Mouse (Mus musculus) forelimb bud, embryonic 11.5 days (tissue): ENCODE data around the gene Rbm4b.

Experiments
- DNase-seq: peaks from one replicate; pipeline ENCODE4 v3.0.0-alpha.2; 2012; ENCODE audit warnings: low read depth, low spot score

Gene Rbm4b

DNA sequence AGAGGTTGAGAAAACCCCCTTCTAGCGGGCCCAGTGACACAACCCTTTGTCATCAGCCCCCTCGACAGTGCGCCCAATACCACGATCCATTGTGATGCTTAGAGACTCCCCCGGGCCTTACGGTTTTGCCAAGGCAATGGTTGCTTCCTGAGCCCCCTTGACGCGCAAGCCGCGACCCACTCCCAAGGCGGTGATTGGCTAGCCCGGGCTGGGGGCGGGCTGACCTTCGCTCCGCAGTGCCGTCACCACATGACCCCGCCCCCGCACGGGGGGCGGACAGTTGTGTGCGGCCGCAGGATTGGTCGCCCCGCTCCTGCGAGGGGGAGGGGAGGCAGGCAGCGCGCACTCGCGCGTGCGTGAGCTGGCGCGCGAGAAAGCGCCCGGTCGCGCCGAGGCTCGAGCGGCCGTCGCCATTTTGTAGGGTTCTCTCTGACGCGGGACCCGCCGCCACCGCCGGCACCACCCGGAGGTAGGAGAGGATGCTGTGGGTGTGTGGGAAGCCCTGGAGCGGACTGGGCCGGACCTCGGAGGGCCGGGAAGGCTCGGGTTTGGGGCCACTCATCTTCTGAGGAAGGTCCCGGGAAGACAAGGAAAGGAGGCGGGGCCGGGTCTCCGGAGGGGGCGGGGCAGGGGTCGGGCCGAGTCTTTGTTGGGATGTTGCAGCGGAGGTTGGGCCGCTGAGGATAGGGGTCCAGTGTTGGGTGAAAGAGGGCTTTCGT is at the start of gene Rbm4b:
Gene Rbm4b, plus strand, starts transcription at position 305 of the 719 bp plus-strand sequence.
- peak; percentile 99 for DNase-seq

DNA sequence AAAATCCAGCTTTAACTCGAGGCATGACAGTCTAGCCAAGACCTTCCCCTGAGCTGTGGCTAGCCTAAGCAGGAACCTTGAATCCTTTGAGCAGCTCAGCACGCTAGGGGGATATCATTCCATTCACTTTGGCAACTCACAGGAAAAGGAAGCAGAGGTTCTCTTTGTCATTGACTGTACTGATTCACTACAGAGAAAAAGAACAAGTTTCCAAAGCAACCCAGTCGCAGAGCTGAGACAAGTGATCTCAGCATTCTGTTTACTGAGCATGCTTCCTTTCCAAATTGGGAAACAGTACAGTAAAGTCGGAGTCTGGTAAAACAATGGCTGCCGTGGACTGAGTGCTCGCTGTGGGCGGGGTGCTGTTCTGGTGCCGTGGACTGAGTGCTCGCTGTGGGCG is 47.5 kb upstream of the Rbm4b start:
- no peak for DNase-seq

DNA sequence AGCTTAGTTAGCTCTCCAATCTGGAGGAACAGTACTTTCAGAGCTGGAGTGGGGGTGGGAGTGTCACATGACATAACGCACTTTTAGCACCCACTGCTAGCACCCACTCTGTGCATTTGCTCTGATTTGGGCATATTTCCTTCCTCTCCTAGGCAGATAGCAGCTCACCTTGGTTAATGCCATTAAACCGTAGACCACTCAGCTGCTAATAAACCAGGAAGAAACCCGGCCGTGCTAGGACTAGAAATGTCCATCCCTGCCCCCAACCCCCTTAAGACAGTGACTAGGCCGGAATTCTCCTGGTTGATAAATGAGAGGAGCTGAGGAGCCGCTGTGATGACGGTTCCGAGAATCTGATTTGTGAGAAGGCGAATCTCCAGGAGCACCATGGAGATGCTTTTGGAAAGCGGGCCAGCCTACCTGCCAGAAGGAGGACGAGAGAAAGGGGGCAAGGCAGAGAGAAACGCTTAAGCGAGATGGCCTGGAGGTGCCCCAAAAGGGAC is 45.1 kb upstream of the Rbm4b start, which contains the start of gene Sptbn2:
Gene Sptbn2, plus strand, starts transcription at position 70 of the 503 bp plus-strand sequence.
- DNase-seq = no peak

DNA sequence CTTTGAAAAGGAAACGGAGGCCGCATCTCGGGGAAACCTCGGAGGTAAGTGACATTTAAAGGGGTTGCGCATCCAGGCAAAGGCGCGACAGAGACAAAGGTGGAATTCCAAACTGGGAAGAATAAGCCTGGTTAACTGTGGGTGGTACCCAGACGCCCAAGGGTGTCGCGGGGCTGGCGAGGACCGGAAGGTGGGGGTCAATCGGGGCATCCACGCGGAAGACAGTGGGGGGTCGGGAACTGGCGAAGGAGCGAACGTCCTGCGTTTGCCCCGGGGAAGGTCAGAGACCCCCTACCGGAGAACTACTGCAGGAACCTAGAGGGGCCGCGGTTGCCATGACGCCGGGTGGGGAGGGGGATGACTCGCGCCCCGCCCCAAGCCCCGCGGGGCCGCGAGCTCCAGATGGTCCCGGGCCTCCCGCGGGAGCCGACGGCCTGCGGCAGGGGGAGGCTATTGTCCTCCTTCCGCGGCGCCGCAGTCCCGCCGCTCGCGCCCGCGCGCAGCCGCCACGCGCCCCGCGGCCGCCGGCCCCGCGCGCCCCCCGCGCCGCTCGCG is 44.6 kb upstream of the Rbm4b start:
- DNase-seq = peak; percentile 44

DNA sequence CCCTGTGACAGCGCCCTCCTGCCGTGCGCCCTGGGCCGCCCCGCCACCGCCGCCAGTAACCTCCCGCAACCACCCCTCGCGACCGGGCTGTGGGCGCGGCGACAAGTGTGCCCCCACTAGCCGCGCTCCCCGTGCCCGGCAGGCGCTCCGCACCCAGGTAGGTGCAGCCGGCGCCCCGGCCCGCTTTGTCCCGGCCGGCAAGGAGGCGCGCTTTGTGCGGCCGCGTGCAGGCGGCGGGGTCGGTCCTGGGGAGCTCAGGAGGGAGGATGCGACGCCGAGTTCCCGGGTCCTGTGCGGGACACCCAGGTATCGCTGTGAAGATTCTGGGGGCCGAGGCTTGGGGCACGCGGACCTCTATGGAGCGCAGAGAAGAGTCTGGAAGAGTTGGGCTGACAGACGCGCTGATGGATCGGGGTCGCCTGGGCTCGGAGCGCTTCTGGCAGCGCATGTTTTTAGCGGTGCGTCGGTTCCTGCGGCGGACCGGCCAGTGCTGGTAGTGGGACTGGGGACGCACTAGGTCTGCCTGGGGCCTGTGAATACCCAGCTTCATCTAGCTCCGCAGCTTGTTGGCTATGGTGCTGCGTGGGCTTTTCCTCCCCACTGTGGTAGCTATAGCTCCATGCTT is 44.0 kb upstream of the Rbm4b start:
- no peak for DNase-seq

DNA sequence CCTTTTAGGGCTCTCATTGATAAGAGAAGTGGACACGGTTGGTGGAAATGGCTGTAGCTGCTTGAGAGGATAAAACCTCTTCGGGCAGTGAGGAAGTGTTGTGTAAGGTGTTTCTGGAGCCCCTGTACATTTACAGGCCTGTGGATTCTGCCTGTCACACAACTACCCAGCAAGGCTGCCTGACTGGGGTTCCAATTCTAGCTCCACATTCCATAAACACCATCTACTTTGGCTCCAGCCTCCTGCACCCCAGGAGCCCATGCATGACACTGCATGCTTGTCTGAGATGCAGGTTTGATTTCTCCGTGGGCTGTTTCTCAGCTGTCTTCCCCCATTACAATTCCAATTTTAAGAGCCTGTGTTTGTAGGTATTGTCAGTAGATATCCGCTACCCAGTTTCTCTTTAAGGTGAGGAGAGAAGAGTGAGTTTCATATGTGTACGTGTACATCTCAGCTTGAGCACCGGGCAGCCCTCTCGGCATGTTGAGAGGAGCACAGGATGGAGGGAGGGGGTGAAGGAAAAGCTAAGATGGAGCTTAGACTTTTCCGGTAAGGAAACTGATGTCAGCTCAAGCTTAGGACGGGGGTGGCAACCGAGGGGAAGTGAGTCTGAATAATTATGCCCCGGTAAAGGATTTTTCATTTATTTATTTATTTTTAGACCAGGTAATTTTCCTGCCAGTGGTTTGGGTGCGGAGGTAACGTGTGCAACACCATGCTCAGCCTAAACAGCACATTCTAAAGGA is 43.3 kb upstream of the Rbm4b start:
- no peak for DNase-seq

DNA sequence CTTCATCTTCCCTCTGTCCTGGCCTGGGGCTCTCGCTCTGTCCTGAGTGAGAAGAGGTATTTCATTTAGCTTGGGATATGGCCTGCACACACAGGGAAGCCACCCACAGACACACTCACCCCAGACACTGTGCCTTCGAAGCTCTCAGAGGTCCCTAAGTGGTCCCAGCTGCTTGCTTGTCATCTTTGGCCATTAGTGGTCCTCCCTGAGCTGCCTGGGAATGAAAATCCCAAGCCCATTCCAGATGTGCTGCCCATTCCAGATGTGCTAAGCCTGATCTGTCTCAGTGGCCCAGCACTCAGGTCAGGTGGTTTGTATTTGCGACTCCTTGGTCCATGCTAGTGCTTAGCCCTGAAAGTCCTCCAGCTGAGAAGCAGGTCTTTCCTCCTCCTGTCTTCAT is 42.4 kb upstream of the Rbm4b start:
- DNase-seq = no peak

DNA sequence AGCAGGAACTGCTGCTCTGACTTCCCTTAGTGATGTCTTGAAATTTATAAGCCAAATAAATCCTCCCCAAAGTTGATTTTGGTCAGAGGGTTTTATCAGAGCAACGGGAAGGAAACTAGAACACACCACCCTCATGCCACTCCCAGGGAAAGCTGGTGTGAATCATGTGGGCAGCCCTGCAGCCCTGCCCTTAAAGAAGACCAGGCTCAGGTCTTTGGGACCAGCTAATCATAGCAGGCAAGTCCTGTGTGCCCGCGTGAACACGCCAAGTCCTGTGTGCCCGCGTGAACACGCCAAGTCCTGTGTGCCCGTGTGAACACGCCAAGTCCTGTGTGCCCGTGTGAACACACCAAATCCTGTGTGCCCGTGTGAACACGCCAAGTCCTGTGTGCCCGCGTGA is 39.5 kb upstream of the Rbm4b start:
- DNase-seq = no peak

DNA sequence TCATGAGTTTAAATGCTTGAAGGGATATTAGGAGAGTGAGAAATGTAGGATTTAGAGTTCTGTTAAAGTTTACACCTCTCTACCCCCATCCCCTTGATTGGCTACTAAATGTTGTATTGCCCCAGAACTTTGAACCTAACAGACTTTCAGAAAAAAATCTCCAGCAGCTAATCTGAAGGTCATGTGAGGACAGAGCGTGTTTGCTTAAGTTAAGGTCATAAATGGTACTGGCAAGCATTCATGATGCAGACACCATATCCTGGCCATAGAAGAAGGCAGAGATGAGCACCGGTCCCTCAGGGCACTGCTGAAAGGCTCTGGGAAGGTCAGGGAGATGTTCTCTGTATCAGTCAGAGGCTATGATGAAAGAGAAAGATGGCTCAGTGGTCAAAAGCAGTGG is 39.0 kb upstream of the Rbm4b start:
- DNase-seq = no peak

DNA sequence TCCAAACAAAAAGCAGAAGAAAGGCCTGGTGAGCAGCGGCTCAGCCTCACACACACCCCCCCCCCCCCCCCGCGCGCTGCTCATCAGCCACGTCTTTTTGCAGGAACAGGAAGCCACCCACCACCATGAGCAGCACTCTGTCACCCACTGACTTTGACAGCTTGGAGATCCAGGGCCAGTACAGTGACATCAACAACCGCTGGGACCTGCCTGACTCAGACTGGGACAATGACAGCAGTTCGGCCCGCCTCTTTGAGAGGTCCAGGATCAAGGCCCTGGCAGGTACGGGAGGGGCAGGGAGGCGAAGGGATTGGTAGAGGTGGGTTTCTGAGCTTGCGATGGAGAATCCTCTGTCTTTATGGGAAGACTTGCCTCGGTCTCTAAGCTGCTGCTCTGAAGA is 37.6 kb upstream of the Rbm4b start:
- no peak for DNase-seq

DNA sequence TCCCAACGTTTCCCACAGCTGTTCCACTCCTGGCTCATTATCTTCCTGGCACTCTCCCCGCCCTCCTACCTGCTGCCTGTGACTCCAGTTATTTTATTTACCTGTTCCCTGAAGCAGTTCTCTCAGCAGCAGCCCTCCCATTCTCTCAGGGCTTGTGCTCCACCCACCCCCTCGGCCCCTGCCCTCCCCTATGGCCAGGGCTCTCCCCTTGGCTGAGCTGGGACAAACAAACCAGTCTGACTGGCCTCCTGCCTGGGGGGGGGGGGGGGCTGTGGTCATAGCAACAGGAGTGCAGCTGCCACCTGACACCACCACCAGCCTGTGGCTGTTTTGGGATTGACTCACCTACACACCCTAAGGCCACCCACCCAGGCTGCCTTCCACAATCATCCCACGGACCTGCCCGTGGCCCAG is 36.9 kb upstream of the Rbm4b start:
- DNase-seq = no peak

DNA sequence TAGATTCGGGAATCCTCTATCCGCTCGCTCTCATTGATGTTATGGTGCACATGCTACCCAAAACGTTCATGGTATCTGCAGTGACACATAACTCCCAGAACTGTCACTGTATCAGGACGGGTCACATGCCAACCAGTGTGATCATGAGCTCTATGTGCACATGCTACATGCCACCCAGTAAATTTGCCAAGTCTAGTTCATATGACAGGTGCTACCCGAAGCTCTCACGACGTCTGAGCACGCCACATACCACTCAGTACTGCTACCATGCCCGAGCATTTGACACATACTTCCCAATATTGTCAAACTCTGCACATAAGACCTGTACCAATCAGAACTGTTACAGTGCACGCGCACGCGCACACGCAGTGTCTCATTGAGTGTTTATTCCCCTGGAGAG is 36.2 kb upstream of the Rbm4b start:
- DNase-seq = no peak

DNA sequence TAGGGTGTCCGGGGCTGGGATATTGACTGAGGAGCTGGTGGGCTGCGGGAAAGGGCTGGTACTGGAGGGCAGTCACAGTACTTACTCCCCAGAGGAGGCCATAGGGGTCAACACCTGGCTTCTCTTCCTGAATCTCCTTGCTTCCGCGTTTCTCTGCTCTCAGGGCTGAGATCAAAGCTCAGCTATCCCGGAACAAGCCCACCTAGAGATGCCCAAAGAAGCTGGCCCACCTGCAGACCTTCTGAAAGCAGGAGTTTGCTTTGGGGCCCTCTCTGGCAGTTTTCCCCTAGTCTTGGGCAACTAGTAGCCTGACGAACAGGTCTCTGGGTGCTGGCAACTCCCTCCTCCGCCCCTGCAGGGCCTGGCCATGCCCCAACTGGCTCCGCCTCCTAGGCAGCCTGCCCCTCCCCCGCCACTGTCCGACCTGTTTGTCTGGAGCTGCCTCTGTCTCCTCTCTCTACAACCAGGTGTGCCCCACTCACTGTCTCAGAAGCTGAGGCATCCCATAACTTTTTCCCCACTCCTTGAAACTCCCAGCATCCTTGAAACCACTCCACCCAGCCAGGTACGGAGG is 35.5 kb upstream of the Rbm4b start:
- DNase-seq = no peak

DNA sequence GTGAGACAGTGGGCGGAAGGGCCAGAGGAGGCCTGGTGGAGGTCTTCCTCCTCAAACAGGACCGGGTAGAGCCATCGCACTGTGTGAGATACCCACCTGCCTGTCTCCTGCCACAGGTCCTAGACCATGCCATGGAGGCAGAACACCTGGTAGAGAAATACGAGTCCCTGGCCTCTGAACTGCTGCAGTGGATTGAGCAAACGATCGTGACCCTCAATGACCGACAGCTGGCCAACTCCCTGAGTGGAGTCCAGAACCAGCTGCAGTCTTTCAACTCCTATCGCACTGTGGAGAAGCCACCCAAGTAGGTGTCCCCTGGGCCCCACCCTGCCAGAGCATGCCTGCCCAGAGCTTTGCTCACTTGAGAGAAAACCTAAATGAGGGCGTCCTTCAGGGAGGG is 27.1 kb upstream of the Rbm4b start:
- DNase-seq = no peak

DNA sequence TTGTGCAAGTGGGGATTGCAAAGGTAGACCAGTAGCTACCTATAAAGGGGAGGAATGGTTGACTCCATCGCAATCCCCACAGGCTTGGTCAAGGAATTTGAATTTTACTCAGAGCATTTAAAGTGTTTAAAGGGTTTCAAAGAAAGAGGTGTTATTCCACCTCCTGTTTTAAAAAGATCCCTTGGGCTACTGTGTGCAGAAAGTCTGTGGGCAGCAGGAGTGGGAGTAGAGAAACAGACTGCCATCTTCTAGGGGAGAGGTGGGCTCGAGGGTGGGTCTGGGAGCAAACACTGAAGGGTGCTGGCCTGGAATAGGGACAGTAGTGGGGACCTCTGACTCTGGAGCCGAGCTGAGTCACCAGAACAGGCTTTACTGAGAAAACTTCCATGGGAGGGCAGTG is 23.2 kb upstream of the Rbm4b start:
- no peak for DNase-seq

DNA sequence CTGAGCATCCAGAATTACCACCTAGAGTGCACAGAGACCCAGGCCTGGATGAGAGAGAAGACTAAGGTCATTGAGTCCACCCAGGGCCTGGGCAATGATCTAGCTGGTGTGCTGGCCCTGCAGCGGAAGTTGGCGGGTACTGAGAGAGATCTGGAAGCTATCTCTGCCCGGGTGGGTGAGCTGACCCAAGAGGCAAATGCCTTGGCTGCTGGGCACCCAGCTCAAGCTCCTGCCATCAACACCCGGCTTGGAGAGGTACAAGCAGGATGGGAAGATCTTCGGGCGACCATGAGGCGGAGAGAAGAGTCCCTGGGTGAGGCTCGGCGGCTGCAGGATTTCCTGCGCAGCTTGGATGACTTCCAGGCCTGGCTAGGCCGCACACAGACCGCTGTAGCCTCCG is 18.4 kb upstream of the Rbm4b start:
- DNase-seq = no peak

DNA sequence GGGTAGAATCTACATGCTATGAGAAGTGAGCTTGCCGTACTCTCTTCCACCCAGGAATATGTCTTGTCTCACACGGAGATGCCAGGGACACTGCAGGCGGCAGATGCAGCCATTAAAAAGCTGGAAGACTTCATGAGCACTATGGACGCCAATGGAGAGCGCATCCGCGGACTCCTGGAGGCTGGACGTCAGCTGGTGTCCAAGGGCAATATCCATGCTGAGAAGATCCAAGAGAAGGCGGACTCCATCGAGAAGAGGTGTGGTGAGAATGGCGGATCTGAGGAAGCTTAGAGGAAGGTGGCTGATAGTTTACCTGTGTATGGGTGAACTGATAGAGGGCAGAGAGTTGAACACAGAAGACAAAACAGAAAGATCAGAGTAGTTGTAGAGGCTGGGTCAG is 17.2 kb upstream of the Rbm4b start:
- DNase-seq = no peak

DNA sequence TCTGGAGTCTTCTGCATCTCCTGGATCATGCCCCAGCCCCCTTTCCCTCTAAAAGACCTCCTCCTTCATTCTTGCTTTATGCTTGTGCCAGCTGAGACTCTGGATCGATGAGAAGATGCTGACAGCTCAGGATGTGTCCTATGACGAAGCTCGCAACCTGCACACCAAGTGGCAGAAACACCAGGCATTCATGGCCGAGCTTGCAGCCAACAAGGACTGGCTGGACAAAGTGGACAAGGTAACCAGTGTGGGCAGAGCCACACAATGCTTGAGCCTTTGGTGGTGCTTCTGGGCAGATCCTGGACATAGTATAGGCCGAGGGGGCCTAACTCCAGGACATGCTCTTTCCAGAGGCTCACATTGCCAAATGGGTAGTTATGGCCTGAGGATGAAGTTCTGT is 16.5 kb upstream of the Rbm4b start:
- no peak for DNase-seq

DNA sequence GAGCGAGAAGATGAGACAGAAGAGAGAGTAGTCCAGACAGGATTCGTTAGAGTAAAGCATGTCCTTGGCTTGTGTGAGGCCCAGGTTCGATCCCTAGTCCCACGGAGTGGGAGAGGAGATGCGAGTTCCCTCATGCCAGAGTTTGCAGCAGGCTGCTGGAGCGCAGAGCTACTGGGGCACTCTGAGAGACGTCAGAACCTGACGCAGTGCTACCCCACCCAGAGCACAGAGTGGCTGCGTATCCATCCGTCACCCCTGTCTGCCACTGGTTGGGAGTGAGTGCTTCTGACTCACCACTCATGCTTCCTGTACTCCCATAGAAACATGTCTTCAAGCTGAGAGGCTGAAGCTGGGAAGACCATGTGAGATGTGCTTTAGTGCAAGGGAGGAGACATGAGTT is 14.8 kb upstream of the Rbm4b start:
- DNase-seq = no peak

DNA sequence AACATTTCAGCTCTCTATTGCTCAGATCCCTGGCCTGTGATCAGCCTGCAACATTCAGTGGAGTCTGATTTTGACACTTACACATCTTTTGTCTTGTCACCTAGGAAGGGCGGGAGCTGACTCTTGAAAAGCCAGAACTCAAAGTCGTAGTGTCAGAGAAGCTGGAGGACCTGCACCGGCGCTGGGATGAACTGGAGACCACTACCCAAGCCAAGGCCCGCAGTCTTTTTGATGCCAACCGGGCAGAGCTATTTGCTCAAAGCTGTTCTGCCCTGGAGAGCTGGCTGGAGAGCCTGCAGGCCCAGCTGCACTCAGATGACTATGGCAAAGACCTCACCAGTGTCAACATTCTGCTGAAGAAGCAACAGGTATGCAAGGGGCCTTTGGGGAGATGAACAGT is 14.1 kb upstream of the Rbm4b start:
- DNase-seq = no peak

DNA sequence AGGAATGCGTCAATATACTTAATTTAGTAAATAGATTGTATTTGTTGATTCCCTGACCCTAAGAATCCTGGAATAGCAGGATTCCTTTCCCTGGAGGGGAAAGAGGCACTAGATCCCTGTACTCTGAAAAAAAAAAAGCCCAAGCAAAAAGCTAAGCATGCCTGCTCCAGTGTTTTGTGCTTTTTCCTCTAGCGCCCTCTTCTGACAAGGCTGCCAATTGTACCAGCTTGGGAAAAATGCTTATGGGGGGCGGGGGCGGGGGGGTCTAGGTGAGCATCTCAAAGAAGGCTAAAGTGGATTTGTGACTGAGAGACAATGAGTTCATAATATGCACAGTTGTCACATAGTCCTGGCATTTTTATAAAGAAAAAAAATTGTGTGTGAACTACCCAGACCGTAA is 12.8 kb upstream of the Rbm4b start:
- peak; percentile 56 for DNase-seq

DNA sequence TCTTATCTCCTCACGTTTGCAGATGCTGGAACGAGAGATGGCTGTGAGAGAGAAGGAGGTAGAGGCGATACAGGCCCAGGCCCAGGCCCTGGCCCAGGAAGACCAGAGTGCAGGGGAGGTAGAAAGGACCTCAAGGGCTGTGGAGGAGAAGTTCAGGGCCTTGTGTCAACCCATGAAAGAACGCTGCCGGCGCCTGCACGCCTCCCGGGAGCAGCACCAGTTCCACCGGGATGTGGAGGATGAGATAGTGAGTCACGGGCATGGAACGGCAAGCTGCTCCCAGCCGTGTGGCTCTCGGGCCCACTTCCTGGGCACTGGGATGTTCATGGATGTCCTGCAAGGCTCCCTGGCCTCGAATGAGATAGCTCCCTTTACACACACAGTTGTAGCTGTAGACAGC is 12.3 kb upstream of the Rbm4b start:
- no peak for DNase-seq
